Mouse (Mus musculus): ENCODE results near the gene Ddx43. TPM values are rescaled to one million over a fixed set of nuclear protein-coding genes. Genes with fewer than 3 reads are reported as not detected.

Ddx43 gene
- polyA plus RNA-seq, 1 experiment from 2014 or later: 0.17 TPM

DNA sequence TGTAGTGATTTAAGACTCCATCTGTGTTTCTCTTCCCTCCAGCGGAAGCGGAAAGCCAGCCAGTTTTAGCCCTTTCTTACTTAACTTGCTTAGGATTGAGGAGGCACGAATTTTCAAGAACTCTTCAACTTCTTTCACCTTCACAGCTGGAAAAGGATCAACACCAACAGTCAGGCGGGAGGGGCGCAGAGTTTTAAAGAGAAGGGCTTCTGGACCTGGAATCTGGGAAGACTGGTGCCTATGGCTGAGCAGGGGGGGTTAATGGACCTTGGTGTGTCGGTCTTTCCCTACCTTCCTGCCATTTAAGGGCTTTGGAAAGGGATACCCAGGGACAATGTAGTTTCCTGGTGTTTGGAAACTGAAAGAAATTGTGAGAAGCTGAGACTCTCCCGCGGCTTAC, 18.0 kb upstream of the Ddx43 start:
- 38% methylated on average over 8 of the region's 8 CpGs for WGBS
- no peak overlapping the region for H3K27ac ChIP-seq (replicated peaks; ENCODE audit: low read depth, low read length)
- ATAC-seq (ENCODE audit: insufficient number of reproducible peaks, low FRiP score, low TSS enrichment, low read depth): no peak
- H3K4me2 ChIP-seq (ENCODE audit: low read depth, severe bottlenecking): peak overlapping the region; percentile 65; the same call in 1 of the 2 replicates
- no peak overlapping the region for H3K9ac ChIP-seq (ENCODE audit: low read length)
- no peaks in the 10 kb centered on the region for H3K36me3 ChIP-seq (ENCODE audit: control insufficient read depth, insufficient read depth, low read length)
- H3K4me3 ChIP-seq (ENCODE audit: low read depth, low read length): no peak overlapping the region; the same call in 1 of the 2 replicates
- DNase-seq (ENCODE audit: low spot score): peak; percentile 22
- peaks cover 3% of the 10 kb centered on the region; the same call in 1 of the 2 replicates for H3K4me1 ChIP-seq (ENCODE audit: control insufficient read depth, insufficient read depth, low read length)
- H3K27me3 ChIP-seq (ENCODE audit: control insufficient read depth, insufficient read depth, low read length): no peaks in the 10 kb centered on the region
- no peaks in the 10 kb centered on the region for H3K9me3 ChIP-seq (ENCODE audit: control insufficient read depth, low read length)

DNA sequence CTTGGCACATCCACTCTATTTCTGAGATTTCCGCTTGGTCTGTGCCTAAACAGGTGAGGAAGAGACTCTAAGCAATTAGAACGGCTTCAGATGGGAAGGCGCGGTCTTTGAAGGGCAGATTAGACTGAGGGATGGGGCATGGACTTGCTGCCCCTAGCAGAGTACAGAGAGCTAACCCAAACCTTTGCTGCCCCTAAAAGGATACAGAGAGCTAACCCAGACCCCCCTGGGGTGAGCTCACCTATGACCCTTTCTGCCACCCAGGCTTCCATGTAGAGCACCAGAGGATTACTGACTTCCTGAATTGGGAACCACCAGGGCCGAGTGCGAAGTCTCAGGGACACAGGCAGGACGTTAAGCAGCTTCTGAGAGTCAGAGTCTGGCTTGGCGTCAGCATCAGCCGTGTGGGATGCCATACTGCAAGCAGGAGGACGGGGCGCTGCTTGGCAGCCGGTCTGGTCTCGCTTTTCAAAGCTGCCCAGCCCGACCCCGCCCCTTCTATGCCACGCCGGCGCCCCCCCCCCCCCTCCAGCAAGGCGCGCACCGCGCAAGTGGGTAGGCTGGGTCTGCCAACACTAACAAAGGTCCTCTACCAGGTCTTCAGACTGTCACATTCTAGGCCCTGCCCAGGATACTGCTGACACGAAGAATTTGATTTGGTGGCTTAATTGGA, 17.3 kb upstream of the Ddx43 start, which contains the start of gene Ooep:
Gene Ooep (minus strand): TSS at position 613 of the 673 bp plus-strand sequence.
- DNase-seq (ENCODE audit: low spot score) (peak; percentile 57), ATAC-seq (ENCODE audit: insufficient number of reproducible peaks, low FRiP score, low TSS enrichment, low read depth) (peak; percentile 55)
- peak within 1 kb of the TSS; percentile 47 for H3K9ac ChIP-seq (ENCODE audit: low read length)
- H3K4me2 ChIP-seq (ENCODE audit: low read depth, severe bottlenecking): peak within 1 kb of the TSS; percentile 65
- H3K27me3 ChIP-seq (ENCODE audit: control insufficient read depth, insufficient read depth, low read length): no peaks in the 10 kb centered on the region
- WGBS: 4% methylated on average over 22 of the region's 23 CpGs
- H3K9me3 ChIP-seq (ENCODE audit: control insufficient read depth, low read length): no peaks in the 10 kb centered on the region
- H3K4me1 ChIP-seq (ENCODE audit: control insufficient read depth, insufficient read depth, low read length): peaks cover 3% of the 10 kb centered on the region; the same call in 1 of the 2 replicates
- peak within 1 kb of the TSS; percentile 27 for H3K4me3 ChIP-seq (ENCODE audit: low read depth, low read length)
- no peaks in the 10 kb centered on the region for H3K36me3 ChIP-seq (ENCODE audit: control insufficient read depth, insufficient read depth, low read length)
- H3K27ac ChIP-seq (replicated peaks; ENCODE audit: low read depth, low read length): no peak within 1 kb of the TSS

DNA sequence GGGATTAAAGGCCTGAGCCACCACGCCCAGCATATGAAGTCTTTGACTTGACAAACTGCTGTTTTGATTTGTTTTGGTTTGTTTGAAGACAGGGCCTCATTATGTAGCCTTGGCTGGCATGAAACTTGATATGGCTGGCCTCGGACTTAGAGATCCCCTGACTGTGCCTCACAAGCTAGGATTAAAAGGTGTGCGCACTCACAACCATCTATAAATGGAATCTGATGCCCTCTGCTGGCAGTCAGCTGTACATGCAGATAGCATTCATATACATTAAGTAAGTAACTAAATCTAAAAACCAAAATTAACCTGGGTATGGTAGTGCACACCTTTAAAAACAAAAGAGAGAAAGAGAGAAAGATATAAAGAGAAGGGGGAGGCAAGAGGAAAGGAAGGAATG, 9.7 kb upstream of the Ddx43 start:
- H3K27ac ChIP-seq (replicated peaks; ENCODE audit: low read depth, low read length): no peak overlapping the region
- 45% methylated on average over 3 of the region's 3 CpGs for WGBS
- no peak overlapping the region for H3K4me3 ChIP-seq (ENCODE audit: low read depth, low read length)
- ATAC-seq (ENCODE audit: insufficient number of reproducible peaks, low FRiP score, low TSS enrichment, low read depth): no peak
- H3K9ac ChIP-seq (ENCODE audit: low read length): no peak overlapping the region
- no peak for DNase-seq (ENCODE audit: low spot score)
- no peaks in the 10 kb centered on the region for H3K9me3 ChIP-seq (ENCODE audit: control insufficient read depth, low read length)
- no peaks in the 10 kb centered on the region for H3K4me1 ChIP-seq (ENCODE audit: control insufficient read depth, insufficient read depth, low read length)
- no peaks in the 10 kb centered on the region for H3K27me3 ChIP-seq (ENCODE audit: control insufficient read depth, insufficient read depth, low read length)
- H3K4me2 ChIP-seq (ENCODE audit: low read depth, severe bottlenecking): no peak overlapping the region
- no peaks in the 10 kb centered on the region for H3K36me3 ChIP-seq (ENCODE audit: control insufficient read depth, insufficient read depth, low read length)

DNA sequence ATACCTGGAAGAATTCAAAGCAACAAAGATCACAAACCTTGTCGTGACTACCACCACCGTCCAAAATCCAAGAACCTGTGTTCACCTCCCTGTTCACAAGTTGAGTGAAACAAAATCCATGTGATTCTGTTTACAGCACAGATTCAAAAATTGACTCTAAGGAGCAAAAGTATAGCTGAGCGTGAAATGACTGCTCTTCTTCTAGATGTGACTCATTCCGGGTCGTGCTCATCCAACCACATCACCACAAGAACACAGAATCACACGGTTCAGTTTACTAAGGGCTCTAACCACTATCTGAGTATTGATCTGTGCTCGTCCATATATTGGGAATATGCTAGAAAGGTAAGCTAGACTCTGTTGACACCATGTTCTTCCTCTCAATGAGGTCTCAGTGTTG, 8.6 kb upstream of the Ddx43 start:
- Histone ChIP-seq H3K27me3 (ENCODE audit: control insufficient read depth, insufficient read depth, low read length) (no peaks in the 10 kb centered on the region), H3K9ac (ENCODE audit: low read length) (no peak overlapping the region)
- 86% methylated on average over 7 of the region's 7 CpGs for WGBS

DNA sequence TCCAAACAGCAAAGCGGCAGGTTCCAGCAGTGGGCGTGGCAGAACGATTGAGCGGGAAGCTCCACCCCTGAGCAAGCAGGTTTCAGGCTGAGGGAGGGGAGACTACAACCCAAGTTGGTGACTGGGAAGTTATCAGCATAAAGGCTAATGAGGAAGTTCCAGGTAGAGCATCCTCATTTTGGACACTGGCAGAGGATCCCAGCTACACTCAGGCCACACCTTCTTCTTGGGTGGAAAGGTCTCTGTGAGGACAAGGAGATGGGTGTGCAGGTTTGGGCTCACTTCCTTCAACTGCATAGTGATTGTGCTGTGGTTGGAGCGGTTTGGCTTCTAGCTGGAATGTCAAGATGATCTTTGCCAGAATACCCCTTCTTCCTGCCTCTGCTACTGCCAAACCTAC, 5.6 kb upstream of the Ddx43 start:
- Histone ChIP-seq H3K36me3 (ENCODE audit: control insufficient read depth, insufficient read depth, low read length) (no peaks in the 10 kb centered on the region), H3K4me1 (ENCODE audit: control insufficient read depth, insufficient read depth, low read length) (no peaks in the 10 kb centered on the region), H3K27ac (replicated peaks; ENCODE audit: low read depth, low read length) (no peak overlapping the region), H3K27me3 (ENCODE audit: control insufficient read depth, insufficient read depth, low read length) (peaks cover 14% of the 10 kb centered on the region), H3K9me3 (ENCODE audit: control insufficient read depth, low read length) (no peaks in the 10 kb centered on the region), H3K4me2 (ENCODE audit: low read depth, severe bottlenecking) (no peak overlapping the region), H3K4me3 (ENCODE audit: low read depth, low read length) (no peak overlapping the region), H3K9ac (ENCODE audit: low read length) (no peak overlapping the region)
- ATAC-seq (ENCODE audit: insufficient number of reproducible peaks, low FRiP score, low TSS enrichment, low read depth) (no peak), DNase-seq (ENCODE audit: low spot score) (no peak)
- WGBS: 49% methylated on average over 5 of the region's 5 CpGs

More for the DNA sequence above, 8.6 kb upstream of the Ddx43 start:
- H3K9me3 ChIP-seq (ENCODE audit: control insufficient read depth, low read length): no peaks in the 10 kb centered on the region
- DNase-seq (ENCODE audit: low spot score): no peak
- no peaks in the 10 kb centered on the region for H3K36me3 ChIP-seq (ENCODE audit: control insufficient read depth, insufficient read depth, low read length)
- ATAC-seq (ENCODE audit: insufficient number of reproducible peaks, low FRiP score, low TSS enrichment, low read depth): no peak
- no peak overlapping the region for H3K27ac ChIP-seq (replicated peaks; ENCODE audit: low read depth, low read length)
- no peaks in the 10 kb centered on the region for H3K4me1 ChIP-seq (ENCODE audit: control insufficient read depth, insufficient read depth, low read length)
- H3K4me2 ChIP-seq (ENCODE audit: low read depth, severe bottlenecking): no peak overlapping the region
- H3K4me3 ChIP-seq (ENCODE audit: low read depth, low read length): no peak overlapping the region

GRCm38 (mm10) chr9:78393741-78394140, 1.8 kb upstream of the Ddx43 start:
- Histone ChIP-seq H3K4me1 (ENCODE audit: control insufficient read depth, insufficient read depth, low read length) (no peaks in the 10 kb centered on the region), H3K27me3 (ENCODE audit: control insufficient read depth, insufficient read depth, low read length) (peaks cover 37% of the 10 kb centered on the region), H3K9me3 (ENCODE audit: control insufficient read depth, low read length) (no peaks in the 10 kb centered on the region), H3K36me3 (ENCODE audit: control insufficient read depth, insufficient read depth, low read length) (no peaks in the 10 kb centered on the region), H3K4me2 (ENCODE audit: low read depth, severe bottlenecking) (no peak overlapping the region), H3K4me3 (ENCODE audit: low read depth, low read length) (no peak overlapping the region), H3K9ac (ENCODE audit: low read length) (no peak overlapping the region), H3K27ac (replicated peaks; ENCODE audit: low read depth, low read length) (no peak overlapping the region)
- WGBS: 80% methylated on average over 10 of the region's 10 CpGs
- DNase-seq (ENCODE audit: low spot score) (no peak), ATAC-seq (ENCODE audit: insufficient number of reproducible peaks, low FRiP score, low TSS enrichment, low read depth) (no peak)

DNA sequence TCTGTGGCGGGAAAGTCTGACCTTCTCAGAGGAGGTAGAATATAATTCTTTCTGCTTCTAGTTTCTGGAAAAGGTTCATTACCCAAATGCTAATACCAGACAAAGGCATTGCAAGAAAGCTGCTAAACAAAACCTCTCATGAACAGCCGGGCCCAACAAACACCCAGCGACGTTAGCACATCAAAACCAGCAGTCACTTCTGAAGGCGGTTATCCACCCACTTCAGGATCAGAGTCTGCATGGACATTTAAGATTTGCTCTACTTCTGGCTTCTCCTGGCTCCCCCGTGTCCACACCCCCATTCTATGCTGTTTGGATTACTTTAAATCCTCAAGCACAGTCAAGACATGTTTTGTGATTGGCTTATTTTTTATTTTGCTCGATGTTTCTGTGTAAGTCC, 975 bp upstream of the Ddx43 start:
- no peak overlapping the region for H3K27ac ChIP-seq (replicated peaks; ENCODE audit: low read depth, low read length)
- H3K4me1 ChIP-seq (ENCODE audit: control insufficient read depth, insufficient read depth, low read length): no peaks in the 10 kb centered on the region
- H3K27me3 ChIP-seq (ENCODE audit: control insufficient read depth, insufficient read depth, low read length): peaks cover 37% of the 10 kb centered on the region
- H3K9me3 ChIP-seq (ENCODE audit: control insufficient read depth, low read length): no peaks in the 10 kb centered on the region
- no peak for ATAC-seq (ENCODE audit: insufficient number of reproducible peaks, low FRiP score, low TSS enrichment, low read depth)
- 60% methylated on average over 7 of the region's 7 CpGs for WGBS
- no peak overlapping the region for H3K4me2 ChIP-seq (ENCODE audit: low read depth, severe bottlenecking)
- H3K9ac ChIP-seq (ENCODE audit: low read length): no peak overlapping the region
- no peak for DNase-seq (ENCODE audit: low spot score)
- H3K36me3 ChIP-seq (ENCODE audit: control insufficient read depth, insufficient read depth, low read length): no peaks in the 10 kb centered on the region
- H3K4me3 ChIP-seq (ENCODE audit: low read depth, low read length): no peak overlapping the region

DNA sequence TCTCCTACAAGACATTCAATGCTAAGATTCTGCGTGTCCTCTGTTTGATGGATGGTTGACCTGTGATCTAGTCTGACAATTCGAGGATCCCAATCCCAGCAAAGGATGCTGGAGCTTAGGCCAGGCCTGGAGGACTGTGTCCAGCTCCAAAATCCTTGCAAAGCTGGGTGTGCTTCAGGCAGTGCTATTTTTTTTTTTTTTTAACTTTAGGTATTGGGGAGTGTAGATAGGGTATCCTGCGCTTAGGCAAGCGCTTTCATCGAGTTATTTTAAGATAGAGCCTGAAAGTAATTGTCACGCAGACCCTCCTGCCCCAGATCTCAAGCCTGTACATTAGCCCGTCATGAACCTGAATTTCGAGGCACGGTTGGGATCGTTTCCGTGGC, 340 bp upstream of the Ddx43 start:
- ATAC-seq (ENCODE audit: insufficient number of reproducible peaks, low FRiP score, low TSS enrichment, low read depth) (no peak), DNase-seq (ENCODE audit: low spot score) (no peak)
- Histone ChIP-seq H3K4me3 (ENCODE audit: low read depth, low read length) (peak overlapping the region; percentile 33), H3K36me3 (ENCODE audit: control insufficient read depth, insufficient read depth, low read length) (no peaks in the 10 kb centered on the region), H3K9ac (ENCODE audit: low read length) (no peak overlapping the region), H3K4me1 (ENCODE audit: control insufficient read depth, insufficient read depth, low read length) (no peaks in the 10 kb centered on the region), H3K9me3 (ENCODE audit: control insufficient read depth, low read length) (no peaks in the 10 kb centered on the region), H3K27ac (replicated peaks; ENCODE audit: low read depth, low read length) (no peak overlapping the region), H3K27me3 (ENCODE audit: control insufficient read depth, insufficient read depth, low read length) (peaks cover 37% of the 10 kb centered on the region), H3K4me2 (ENCODE audit: low read depth, severe bottlenecking) (no peak overlapping the region; the same call in 1 of the 2 replicates)
- 29% methylated on average over 11 of the region's 11 CpGs for WGBS

DNA sequence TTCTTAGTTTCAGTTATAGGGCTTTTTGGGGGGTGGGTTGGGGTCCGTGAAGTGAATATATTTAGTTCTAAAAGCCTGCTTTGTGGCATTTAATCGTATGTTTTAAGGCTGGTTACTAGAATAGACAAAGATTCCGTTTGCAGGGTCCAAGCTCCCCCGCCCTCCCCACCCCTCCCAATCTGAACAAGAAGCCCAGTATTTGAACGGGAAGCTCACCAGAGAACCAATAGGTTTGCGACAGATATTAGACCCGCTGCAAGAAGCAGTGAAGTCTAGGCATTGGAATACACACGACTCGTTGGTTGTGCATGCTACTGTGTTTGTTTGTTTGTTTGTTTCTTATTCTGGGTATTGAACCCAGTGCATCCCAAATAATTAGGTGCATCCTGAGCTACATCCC, 940 bp downstream of the Ddx43 start:
- Histone ChIP-seq H3K27ac (replicated peaks; ENCODE audit: low read depth, low read length) (no peak overlapping the region), H3K9ac (ENCODE audit: low read length) (no peak overlapping the region; the same call in 1 of the 2 replicates), H3K36me3 (ENCODE audit: control insufficient read depth, insufficient read depth, low read length) (no peaks in the 10 kb centered on the region), H3K4me2 (ENCODE audit: low read depth, severe bottlenecking) (no peak overlapping the region; the same call in 1 of the 2 replicates), H3K4me3 (ENCODE audit: low read depth, low read length) (no peak overlapping the region; the same call in 1 of the 2 replicates), H3K27me3 (ENCODE audit: control insufficient read depth, insufficient read depth, low read length) (peaks cover 37% of the 10 kb centered on the region), H3K4me1 (ENCODE audit: control insufficient read depth, insufficient read depth, low read length) (no peaks in the 10 kb centered on the region), H3K9me3 (ENCODE audit: control insufficient read depth, low read length) (no peaks in the 10 kb centered on the region)
- no peak for DNase-seq (ENCODE audit: low spot score)
- ATAC-seq (ENCODE audit: insufficient number of reproducible peaks, low FRiP score, low TSS enrichment, low read depth): no peak
- 63% methylated on average over 9 of the region's 9 CpGs for WGBS

Data from limb, embryonic 11.5 days (tissue).